Mouse (Mus musculus) CH12.LX (cell line): Measurements from ENCODE around the gene C5ar1. TPM values are rescaled to one million over a fixed set of nuclear protein-coding genes. Genes with fewer than 3 reads are reported as not detected.

Source experiments
- DNase-seq: peaks from one replicate; pipeline ENCODE4 v3.0.0-alpha.2; 2013; ENCODE audit errors: extremely low read depth
- H3K27ac ChIP-seq: 2 replicates; pipeline ENCODE4 v1.5.1; 2012; ENCODE audit warnings: low read depth, mild to moderate bottlenecking, control low read depth, moderate library complexity; ENCODE audit not compliant: insufficient read depth
- H3K27me3 ChIP-seq: replicated peaks from 2 replicates; pipeline ENCODE3; 2012; ENCODE audit warnings: inconsistent platforms
- H3K36me3 ChIP-seq, 2 experiments: replicated peaks in 1 of 2; 2 replicates each; pipeline versions ENCODE3 to v1.6.1; 2012; ENCODE audit warnings: inconsistent platforms in 1 of 2, low read length in 1 of 2, mild to moderate bottlenecking in 1 of 2, mixed read lengths in 1 of 2, moderate library complexity in 1 of 2; ENCODE audit not compliant: control insufficient read depth in 1 of 2, insufficient read depth in 1 of 2
- H3K4me1 ChIP-seq, 2 experiments: 2 replicates each; pipeline ENCODE4 v1.6.1; 2012; ENCODE audit warnings: inconsistent platforms in 1 of 2, moderate library complexity in 1 of 2; ENCODE audit not compliant: insufficient read depth in 2 of 2, control insufficient read depth in 1 of 2
- H3K4me2 ChIP-seq: 2 replicates; pipeline ENCODE4 v1.6.1; 2012; ENCODE audit warnings: low read depth, mild to moderate bottlenecking, control low read depth; ENCODE audit not compliant: poor library complexity, insufficient read depth, severe bottlenecking
- H3K4me3 ChIP-seq, 3 experiments: fragments of 150-350 bp in 1 of 3; sonication (generic) in 1 of 3; replicated peaks in 1 of 3; 2 replicates each; pipeline versions ENCODE3 to v1.5.1; 2011 to 2012; ENCODE audit warnings: low read depth in 2 of 3, low read length in 2 of 3, mild to moderate bottlenecking in 2 of 3, moderate library complexity in 2 of 3, control low read depth in 1 of 3, improper control_type of control experiment in 1 of 3, inconsistent platforms in 1 of 3, mixed read lengths in 1 of 3; ENCODE audit not compliant: poor library complexity in 1 of 3
- H3K79me2 ChIP-seq: replicated peaks from 2 replicates; pipeline ENCODE4 v1.6.1; 2012; ENCODE audit warnings: mild to moderate bottlenecking, moderate library complexity; ENCODE audit not compliant: control insufficient read depth, poor library complexity, insufficient read depth, severe bottlenecking; ENCODE audit errors: extremely low read depth
- H3K9ac ChIP-seq: 2 replicates; pipeline ENCODE4 v1.6.1; 2012; ENCODE audit warnings: low read depth, mild to moderate bottlenecking, control low read depth, moderate library complexity; ENCODE audit not compliant: insufficient read depth
- H3K9me3 ChIP-seq: replicated peaks from 2 replicates; pipeline ENCODE3; 2012; ENCODE audit warnings: low read length, inconsistent platforms, mixed read lengths
- CHD1 ChIP-seq: IDR thresholded peaks from 2 replicates; pipeline ENCODE4 v1.6.1; 2012; ENCODE audit warnings: low read depth, low read length, improper control_type of control experiment, inconsistent platforms
- CHD2 ChIP-seq: IDR thresholded peaks from 2 replicates; pipeline ENCODE4 v1.6.1; 2011; ENCODE audit warnings: low read length, improper control_type of control experiment
- CTCF ChIP-seq, 2 experiments: IDR thresholded peaks in 1 of 2; conservative IDR thresholded peaks in 1 of 2; 2 replicates each; pipeline ENCODE4 v1.5.1; 2011 to 2012; ENCODE audit warnings: low read depth in 2 of 2, low read length in 2 of 2, improper control_type of control experiment in 1 of 2, inconsistent platforms in 1 of 2, mild to moderate bottlenecking in 1 of 2, moderate library complexity in 1 of 2
- E2F4 ChIP-seq: IDR thresholded peaks from 2 replicates; pipeline ENCODE4 v1.6.1; 2011; ENCODE audit warnings: low read depth, low read length, improper control_type of control experiment; ENCODE audit not compliant: insufficient replicate concordance
- GABPA ChIP-seq: IDR thresholded peaks from 2 replicates; pipeline ENCODE4 v1.6.1; 2012; ENCODE audit warnings: low read depth, low read length, improper control_type of control experiment, inconsistent platforms; ENCODE audit not compliant: insufficient replicate concordance
- HCFC1 ChIP-seq: IDR thresholded peaks from 2 replicates; pipeline ENCODE4 v1.6.1; 2012; ENCODE audit warnings: low read depth, mild to moderate bottlenecking, inconsistent platforms, low read length, improper control_type of control experiment
- IRF4 ChIP-seq: IDR thresholded peaks from 2 replicates; pipeline ENCODE4 v1.6.1; 2014; ENCODE audit warnings: low read depth, mild to moderate bottlenecking, inconsistent platforms, low read length, improper control_type of control experiment
- KAT2A ChIP-seq: IDR thresholded peaks from 2 replicates; pipeline ENCODE4 v1.6.1; 2012; ENCODE audit warnings: low read length, improper control_type of control experiment, inconsistent platforms; ENCODE audit not compliant: insufficient replicate concordance
- MAFK ChIP-seq: IDR thresholded peaks from 2 replicates; pipeline ENCODE4 v1.6.1; 2011; ENCODE audit warnings: low read length, improper control_type of control experiment; ENCODE audit not compliant: insufficient replicate concordance
- MAX ChIP-seq: IDR thresholded peaks from 2 replicates; pipeline ENCODE4 v1.6.1; 2011; ENCODE audit warnings: low read length, improper control_type of control experiment
- MAZ ChIP-seq: IDR thresholded peaks from 2 replicates; pipeline ENCODE4 v1.6.1; 2012; ENCODE audit warnings: low read depth, mild to moderate bottlenecking, inconsistent platforms, low read length, improper control_type of control experiment, moderate library complexity
- MEF2A ChIP-seq: IDR thresholded peaks from 2 replicates; pipeline ENCODE4 v1.6.1; 2014; ENCODE audit warnings: low read depth, mild to moderate bottlenecking, inconsistent platforms, low read length, improper control_type of control experiment, borderline replicate concordance
- MXI1 ChIP-seq: IDR thresholded peaks from 2 replicates; pipeline ENCODE4 v1.6.1; 2011; ENCODE audit warnings: mild to moderate bottlenecking, low read depth, low read length, improper control_type of control experiment
- MYC ChIP-seq: IDR thresholded peaks from 2 replicates; pipeline ENCODE4 v1.6.1; 2011; ENCODE audit warnings: low read depth, mild to moderate bottlenecking, improper control_type of control experiment, low read length
- NELFE ChIP-seq: IDR thresholded peaks from 2 replicates; pipeline ENCODE4 v1.6.1; 2011; ENCODE audit warnings: low read depth, low read length, improper control_type of control experiment
- NRF1 ChIP-seq: IDR thresholded peaks from 2 replicates; pipeline ENCODE4 v1.6.1; 2014; ENCODE audit warnings: low read depth, mild to moderate bottlenecking, inconsistent platforms, low read length, improper control_type of control experiment, moderate library complexity
- PAX5 ChIP-seq: IDR thresholded peaks from 2 replicates; pipeline ENCODE4 v1.6.1; 2012; ENCODE audit warnings: low read length, inconsistent platforms, mixed read lengths
- POLR2A ChIP-seq: IDR thresholded peaks from 2 replicates; pipeline ENCODE4 v1.6.1; 2011; ENCODE audit warnings: low read depth, mild to moderate bottlenecking, improper control_type of control experiment, low read length
- RCOR1 ChIP-seq: conservative IDR thresholded peaks from 2 replicates; pipeline ENCODE4 v1.6.1; 2012; ENCODE audit warnings: low read depth, mild to moderate bottlenecking, inconsistent platforms, low read length, improper control_type of control experiment
- SIN3A ChIP-seq: IDR thresholded peaks from 2 replicates; pipeline ENCODE4 v1.6.1; 2012; ENCODE audit warnings: low read length, improper control_type of control experiment, inconsistent platforms
- USF1 ChIP-seq: IDR thresholded peaks from 2 replicates; pipeline ENCODE4 v1.6.1; 2014; ENCODE audit warnings: low read depth, mild to moderate bottlenecking, inconsistent platforms, low read length, improper control_type of control experiment
- USF2 ChIP-seq: conservative IDR thresholded peaks from 2 replicates; pipeline ENCODE4 v1.6.1; 2011; ENCODE audit warnings: low read depth, low read length, improper control_type of control experiment
- ZKSCAN1 ChIP-seq: IDR thresholded peaks from 2 replicates; pipeline ENCODE4 v1.6.1; 2012; ENCODE audit warnings: low read depth, inconsistent platforms, low read length, improper control_type of control experiment, borderline replicate concordance
- ZMIZ1 ChIP-seq: IDR thresholded peaks from 2 replicates; pipeline ENCODE4 v1.6.1; 2012; ENCODE audit warnings: low read depth, mild to moderate bottlenecking, inconsistent platforms, low read length, improper control_type of control experiment
- dilution Hi-C: fragments of 300-500 bp; cut with MboI; formaldehyde crosslinking; loops from 2 replicates; pipeline ENCODE4 v1.14.3; 2020; ENCODE audit warnings: low sequenced_read_pairs; ENCODE audit not compliant: extremely low pct_unique_long_range_greater_than_20kb, extremely low pct_ligation_motif_present
- in situ Hi-C: fragments of 300-500 bp; cut with MboI; formaldehyde crosslinking; loops from 3 replicates; pipeline ENCODE4 v1.14.3; 2019; ENCODE audit warnings: low sequenced_read_pairs, low pct_ligation_motif_present, low pct_unique_long_range_greater_than_20kb, mixed read lengths
- polyA plus RNA-seq: library from polyadenylated mRNA; unstranded; fragments of >175 nt; gene quantifications from 2 replicates; pipeline ENCODE4 v1.2.1, GENCODE M21; 2012; ENCODE audit warnings: low read depth; ENCODE audit not compliant: insufficient read length
- total RNA-seq, 2 experiments: library from RNA; depleted of rRNA; stranded (reverse); fragments of 300-350 nt in 1 of 2; fragments of >200 nt in 1 of 2; gene quantifications; 2 replicates each; pipeline ENCODE4 v1.2.3; 2012 to 2014

C5ar1 gene
- total and polyA plus RNA-seq, 3 experiments = not detected

DNA sequence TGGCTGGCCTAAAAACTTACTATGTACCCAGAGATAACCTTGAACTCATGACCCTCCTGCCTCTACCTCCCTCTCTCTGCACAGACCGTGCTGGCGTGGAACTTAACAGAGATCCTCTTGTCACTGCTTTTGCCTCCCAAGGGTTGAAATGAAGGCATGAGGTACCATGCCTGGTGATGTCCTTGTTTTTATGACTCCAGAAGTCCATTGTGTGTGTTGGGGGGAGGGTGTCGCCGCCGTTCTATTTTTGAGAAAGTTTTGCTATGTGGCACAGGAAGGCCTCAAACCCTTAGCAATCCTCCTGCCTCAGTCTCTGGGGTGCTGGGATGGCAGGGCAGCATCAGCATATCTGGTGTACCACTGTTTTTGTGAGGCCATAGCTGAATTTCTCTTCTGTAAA is 39.6 kb upstream of the C5ar1 start:
- peaks cover 16 to 31% of the 10 kb centered on the region in 2 experiments for H3K4me1 ChIP-seq
- dilution Hi-C loops = no loop called here
- no peak for TF ChIP-seq E2F4
- TF ChIP-seq SIN3A = no peak
- no peak for TF ChIP-seq USF2
- no peak for TF ChIP-seq MYC
- TF ChIP-seq NELFE = no peak
- TF ChIP-seq IRF4 = no peak
- no peak for TF ChIP-seq PAX5
- no peak for TF ChIP-seq CTCF (conservative IDR thresholded peaks at IDR 0.05 in 1 of 2, IDR thresholded peaks at IDR 0.05 in 1 of 2; ENCODE audit: low read depth in 2 of 2, low read length in 2 of 2)
- TF ChIP-seq CHD1 = no peak
- no peak for TF ChIP-seq MEF2A
- no peak for TF ChIP-seq POLR2A
- TF ChIP-seq, all 38 proteins: peak for 0
- no peaks in the 10 kb centered on the region for H3K79me2 ChIP-seq
- H3K9ac ChIP-seq = no peak overlapping the region
- no peak overlapping the region for H3K27ac ChIP-seq
- in situ Hi-C loops = no loop called here
- H3K4me2 ChIP-seq = no peak overlapping the region
- H3K4me3 ChIP-seq = no peak overlapping the region
- no peak for DNase-seq
- H3K27me3 ChIP-seq = no peaks in the 10 kb centered on the region
- no peaks in the 10 kb centered on the region for H3K36me3 ChIP-seq
- H3K9me3 ChIP-seq = no peaks in the 10 kb centered on the region

DNA sequence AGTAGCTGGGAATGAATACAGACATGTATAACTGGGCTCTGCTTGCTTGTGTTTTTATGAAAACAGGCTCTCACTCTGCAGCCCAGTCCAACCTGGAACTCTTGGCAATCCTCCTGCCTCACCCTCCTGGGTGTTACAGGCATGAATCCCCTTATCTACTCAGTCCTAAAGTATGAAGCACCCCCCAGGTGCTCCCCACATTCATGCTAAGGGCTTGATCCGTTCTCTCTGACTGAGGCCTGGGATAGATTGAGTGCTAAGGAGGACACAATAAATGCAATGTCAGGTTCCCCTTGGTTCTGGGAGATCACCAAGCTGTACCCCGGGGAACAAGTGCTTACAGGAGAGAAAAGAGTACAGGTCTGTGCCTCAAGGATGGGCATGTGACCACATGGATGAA is 38.3 kb upstream of the C5ar1 start:
- Histone ChIP-seq H3K9me3 (no peaks in the 10 kb centered on the region), H3K4me2 (0 out of 2 replicates have a peak overlapping the region, but pooled peaks have one; percentile 34), H3K4me1 (peaks cover 16 to 31% of the 10 kb centered on the region in 2 experiments), H3K9ac (no peak overlapping the region; the same call in 1 of the 2 replicates), H3K27ac (no peak overlapping the region), H3K4me3 (no peak overlapping the region), H3K36me3 (no peaks in the 10 kb centered on the region), H3K79me2 (no peaks in the 10 kb centered on the region), H3K27me3 (no peaks in the 10 kb centered on the region)
- no peak for DNase-seq
- dilution Hi-C loops = no loop called here
- TF ChIP-seq MAX = no peak
- no peak for TF ChIP-seq USF1
- no peak for TF ChIP-seq MXI1
- TF ChIP-seq MYC = no peak
- TF ChIP-seq ZMIZ1 = no peak
- in situ Hi-C loops = no loop called here

DNA sequence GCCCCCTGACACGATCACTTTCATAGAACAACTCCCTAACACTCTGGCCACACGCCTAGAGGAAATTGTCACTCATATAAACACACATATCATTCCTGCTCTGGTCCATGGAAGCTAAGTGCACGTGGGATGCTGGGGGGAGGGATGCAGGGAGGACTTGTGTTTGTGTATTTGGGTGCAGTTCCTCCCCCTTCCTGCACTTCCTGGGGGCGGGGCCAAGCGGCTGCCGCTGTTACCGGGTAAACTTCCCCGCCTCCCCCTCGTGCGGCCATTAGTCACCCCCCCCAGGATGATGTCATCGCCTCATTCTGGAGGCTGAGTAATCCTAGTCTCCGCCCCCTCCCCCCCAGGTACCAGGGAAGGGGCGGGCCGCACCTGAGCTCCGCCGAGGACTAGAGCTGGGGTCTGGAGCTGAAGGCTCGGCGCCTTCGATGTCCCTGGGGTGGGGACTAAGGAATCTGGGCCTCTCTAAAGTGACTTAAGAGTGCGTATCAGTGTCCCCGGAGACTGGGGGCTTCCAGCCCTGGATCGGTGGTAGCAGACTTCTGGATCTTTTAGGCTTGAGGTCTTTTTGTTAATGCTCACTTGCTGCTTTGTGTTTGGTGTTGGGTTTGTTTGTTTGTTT is 37.5 kb upstream of the C5ar1 start:
- H3K9ac ChIP-seq = peak overlapping the region; percentile 75
- peak; percentile 98 for DNase-seq
- H3K79me2 ChIP-seq = no peaks in the 10 kb centered on the region
- H3K36me3 ChIP-seq = no peaks in the 10 kb centered on the region
- peak overlapping the region; percentile 63 for H3K4me2 ChIP-seq
- in situ Hi-C loops (no loop called here), dilution Hi-C loops (no loop called here)
- H3K9me3 ChIP-seq = no peaks in the 10 kb centered on the region
- peak overlapping the region; percentile 21 to 38 (median 26) for H3K4me3 ChIP-seq
- no peaks in the 10 kb centered on the region for H3K27me3 ChIP-seq
- peaks cover 16 to 31% of the 10 kb centered on the region in 2 experiments for H3K4me1 ChIP-seq
- H3K27ac ChIP-seq = peak overlapping the region; percentile 93
- peak; percentile 84 for TF ChIP-seq CHD2
- TF ChIP-seq ZMIZ1 = no peak
- TF ChIP-seq MEF2A = peak; percentile 100
- TF ChIP-seq GABPA = no peak
- TF ChIP-seq NRF1 = 0 out of 2 replicates have a peak, but pooled peaks have one; percentile 20
- TF ChIP-seq CTCF (conservative IDR thresholded peaks at IDR 0.05 in 1 of 2, IDR thresholded peaks at IDR 0.05 in 1 of 2; ENCODE audit: low read depth in 2 of 2, low read length in 2 of 2) = no peak
- TF ChIP-seq HCFC1 = peak; percentile 67
- TF ChIP-seq MYC = peak; percentile 91; the same call in 1 of the 2 replicates
- no peak for TF ChIP-seq MAFK
- TF ChIP-seq ZKSCAN1 = no peak
- TF ChIP-seq RCOR1 = 0 out of 2 replicates have a peak, but pooled peaks have one; percentile 40
- no peak; the same call in 1 of the 2 replicates for TF ChIP-seq USF1
- TF ChIP-seq MAZ = peak; percentile 98
- TF ChIP-seq PAX5 = no peak
- TF ChIP-seq NELFE = peak; percentile 43; the same call in 1 of the 2 replicates
- 0 out of 2 replicates have a peak, but pooled peaks have one; percentile 34 for TF ChIP-seq KAT2A
